Mouse (Mus musculus): Measurements from ENCODE around the gene Kifc3.
"Not testable (repeated sequence)": the region's sequence is repeated elsewhere in the genome, so short reads cannot be mapped to it uniquely, and the experiment has no call there.

Kifc3 gene

GRCm38 (mm10) chr8:95203326-95204038, 870 bp upstream of the Kifc3 start:
- in situ Hi-C loops (cut with MboI; ENCODE audit: low sequenced_read_pairs), result loop anchor here (10.0 kb wide), 1 partner anchor 79 kb away; no protein-coding TSS in a partner anchor

- in situ Hi-C loops (cut with MboI; ENCODE audit: low sequenced_read_pairs), result loop anchor here (10.0 kb wide), 1 partner anchor 77 kb away; no protein-coding TSS in a partner anchor
Observed at GRCm38 (mm10) chr8:95202056-95202570, 499 bp downstream of the Kifc3 start.

- in situ Hi-C loops (cut with MboI; ENCODE audit: low sequenced_read_pairs), result loop anchor here (10.0 kb wide), 1 partner anchor 77 kb away; no protein-coding TSS in a partner anchor
Observed at GRCm38 (mm10) chr8:95201491-95201890, 1.1 kb downstream of the Kifc3 start.

- in situ Hi-C loops (cut with MboI; ENCODE audit: low sequenced_read_pairs), result loop anchor here (10.0 kb wide), 1 partner anchor 75 kb away; no protein-coding TSS in a partner anchor
Observed at GRCm38 (mm10) chr8:95200001-95200405, 2.6 kb downstream of the Kifc3 start.

- in situ Hi-C loops (cut with MboI; ENCODE audit: low sequenced_read_pairs), result no loop called here
Observed at GRCm38 (mm10) chr8:95195728-95196127, 6.9 kb downstream of the Kifc3 start.

GRCm38 (mm10) chr8:95191497-95192175, 11.0 kb downstream of the Kifc3 start:
- in situ Hi-C loops (cut with MboI; ENCODE audit: low sequenced_read_pairs), result no loop called here

GRCm38 (mm10) chr8:95187579-95187978, 15.0 kb downstream of the Kifc3 start:
- in situ Hi-C loops (cut with MboI; ENCODE audit: low sequenced_read_pairs), result no loop called here

GRCm38 (mm10) chr8:95185891-95186513, 16.6 kb downstream of the Kifc3 start:
- in situ Hi-C loops (cut with MboI; ENCODE audit: low sequenced_read_pairs), result no loop called here

GRCm38 (mm10) chr8:95185104-95185503, 17.5 kb downstream of the Kifc3 start:
- in situ Hi-C loops (cut with MboI; ENCODE audit: low sequenced_read_pairs), result no loop called here

GRCm38 (mm10) chr8:95184171-95184570, 18.4 kb downstream of the Kifc3 start:
- in situ Hi-C loops (cut with MboI; ENCODE audit: low sequenced_read_pairs), result no loop called here

GRCm38 (mm10) chr8:95181850-95182249, 20.8 kb downstream of the Kifc3 start:
- in situ Hi-C loops (cut with MboI; ENCODE audit: low sequenced_read_pairs), result no loop called here

GRCm38 (mm10) chr8:95178191-95178590, 24.4 kb downstream of the Kifc3 start:
- in situ Hi-C loops (cut with MboI; ENCODE audit: low sequenced_read_pairs), result no loop called here

GRCm38 (mm10) chr8:95176985-95177384, 25.6 kb downstream of the Kifc3 start:
- in situ Hi-C loops (cut with MboI; ENCODE audit: low sequenced_read_pairs), result no loop called here

GRCm38 (mm10) chr8:95175808-95176207, 26.8 kb downstream of the Kifc3 start:
- in situ Hi-C loops (cut with MboI; ENCODE audit: low sequenced_read_pairs), result no loop called here

- in situ Hi-C loops (cut with MboI; ENCODE audit: low sequenced_read_pairs), result no loop called here
Observed at GRCm38 (mm10) chr8:95175306-95175705, 27.3 kb downstream of the Kifc3 start.

- in situ Hi-C loops (cut with MboI; ENCODE audit: low sequenced_read_pairs), result no loop called here
Observed at GRCm38 (mm10) chr8:95172433-95172832, 30.2 kb downstream of the Kifc3 start.

GRCm38 (mm10) chr8:95167726-95168125, 34.9 kb downstream of the Kifc3 start:
- in situ Hi-C loops (cut with MboI; ENCODE audit: low sequenced_read_pairs), result no loop called here

- in situ Hi-C loops (cut with MboI; ENCODE audit: low sequenced_read_pairs), result no loop called here
Observed at GRCm38 (mm10) chr8:95166400-95166799, 36.2 kb downstream of the Kifc3 start.

- in situ Hi-C loops (cut with MboI; ENCODE audit: low sequenced_read_pairs), result no loop called here
Observed at GRCm38 (mm10) chr8:95165923-95166322, 36.7 kb downstream of the Kifc3 start.

- in situ Hi-C loops (cut with MboI; ENCODE audit: low sequenced_read_pairs), result no loop called here
Observed at GRCm38 (mm10) chr8:95164469-95164868, 38.1 kb downstream of the Kifc3 start.

- in situ Hi-C loops (cut with MboI; ENCODE audit: low sequenced_read_pairs), result not testable (repeated sequence)
Observed at GRCm38 (mm10) chr8:95163969-95164368, 38.6 kb downstream of the Kifc3 start.

Data from CH12F3 (cell line).